Mouse (Mus musculus): ENCODE results near the gene Olfr281.
"Not testable (repeated sequence)": the region's sequence is repeated elsewhere in the genome, so short reads cannot be mapped to it uniquely, and the experiment has no call there.

Gene Olfr281

DNA sequence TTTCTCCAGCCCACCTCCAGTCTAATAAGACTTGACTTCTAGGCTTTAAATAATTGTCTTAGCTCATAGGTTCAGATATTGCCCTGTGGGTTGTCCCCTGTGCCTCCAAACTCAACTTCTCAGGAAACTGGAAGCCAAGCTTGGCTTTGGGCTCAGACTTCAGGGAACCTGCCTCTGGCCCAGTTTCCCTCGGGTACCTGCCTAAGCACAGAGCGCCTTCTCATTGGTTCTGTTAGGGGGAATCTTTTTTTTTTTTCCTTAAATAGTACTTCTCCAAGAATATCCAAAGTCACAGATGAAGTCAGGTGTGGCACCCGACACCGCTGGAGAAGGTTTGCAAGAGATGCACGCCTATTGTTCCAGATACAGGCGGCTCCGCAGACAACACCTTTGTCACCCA lies at the start of gene Olfr281:
Gene Olfr281, plus strand, starts transcription at position 301 of the 400 bp plus-strand sequence.
- DNase-seq (ENCODE audit: low spot score in 2 of 2), result no peak

DNA sequence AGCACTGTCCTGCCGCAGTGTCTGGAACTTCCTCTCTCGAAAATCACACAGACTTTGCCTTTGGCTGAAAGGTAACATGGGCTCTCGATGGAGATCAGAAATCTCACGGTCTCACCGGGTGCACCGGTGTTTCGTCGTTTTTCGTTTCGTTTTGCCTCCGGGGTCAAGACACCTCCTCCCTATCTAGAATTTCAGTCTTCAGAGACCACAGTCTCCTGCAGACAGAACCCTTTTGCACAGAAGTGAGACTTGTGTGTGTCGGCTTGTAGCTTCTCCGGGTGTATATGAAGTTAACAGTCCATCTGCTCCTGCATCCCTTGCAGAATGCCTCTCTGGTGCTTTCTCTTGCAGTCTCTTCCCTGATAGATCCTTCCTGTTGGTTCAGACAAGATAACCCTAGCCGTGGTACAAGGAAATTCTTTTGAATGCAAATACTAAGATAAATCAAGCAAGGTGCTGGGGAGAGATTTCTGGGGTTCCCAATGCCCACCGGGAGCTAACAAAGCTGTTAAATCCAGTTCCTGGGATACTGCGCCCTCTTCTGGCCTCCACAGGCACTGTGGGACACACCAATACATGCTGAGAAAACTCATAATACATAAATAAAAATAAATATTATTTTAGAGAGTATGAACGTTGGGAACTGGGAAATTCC lies 43.9 kb upstream of the Olfr281 start:
- DNase-seq (ENCODE audit: low spot score in 2 of 2), result no peak

DNA sequence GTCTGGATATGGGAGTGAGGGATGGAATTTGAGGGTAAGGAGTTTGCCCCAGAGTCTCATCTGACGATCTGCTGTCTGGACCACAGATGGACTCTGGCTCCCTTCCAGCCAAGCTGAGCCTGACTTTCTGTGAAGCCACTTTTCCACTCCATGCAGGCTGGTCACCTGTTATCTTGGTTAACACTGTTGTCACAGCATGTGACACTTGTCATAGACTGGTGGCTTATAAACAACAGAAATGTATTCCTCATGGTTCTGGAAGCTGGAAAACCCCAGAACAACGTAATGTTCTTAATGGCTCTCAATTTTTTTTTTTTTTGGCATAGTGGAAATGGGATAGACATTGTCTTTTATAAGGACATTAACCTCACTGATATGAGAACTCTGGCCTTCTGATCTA lies 42.8 kb upstream of the Olfr281 start:
- no peak for DNase-seq (ENCODE audit: low spot score in 2 of 2)

DNA sequence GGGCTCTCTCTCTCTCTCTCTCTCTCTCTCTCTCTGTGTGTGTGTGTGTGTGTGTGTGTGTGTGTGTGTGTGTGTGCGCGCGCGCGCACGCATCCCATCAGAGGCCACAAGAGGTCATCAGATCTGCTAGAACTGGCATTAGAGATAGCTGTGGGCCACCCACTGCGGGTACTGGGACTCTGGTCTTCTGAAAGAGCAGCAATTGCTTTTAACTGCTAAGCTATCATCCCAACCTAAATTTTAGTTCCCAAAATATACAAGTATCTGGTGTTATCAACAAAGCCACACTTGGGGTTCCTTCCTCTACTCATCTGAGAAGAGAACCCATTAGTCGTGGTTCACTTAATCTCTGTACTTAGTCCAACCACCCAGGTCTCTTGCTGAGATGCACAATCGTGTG lies 42.1 kb upstream of the Olfr281 start:
- no peak for DNase-seq (ENCODE audit: low spot score in 2 of 2)

DNA sequence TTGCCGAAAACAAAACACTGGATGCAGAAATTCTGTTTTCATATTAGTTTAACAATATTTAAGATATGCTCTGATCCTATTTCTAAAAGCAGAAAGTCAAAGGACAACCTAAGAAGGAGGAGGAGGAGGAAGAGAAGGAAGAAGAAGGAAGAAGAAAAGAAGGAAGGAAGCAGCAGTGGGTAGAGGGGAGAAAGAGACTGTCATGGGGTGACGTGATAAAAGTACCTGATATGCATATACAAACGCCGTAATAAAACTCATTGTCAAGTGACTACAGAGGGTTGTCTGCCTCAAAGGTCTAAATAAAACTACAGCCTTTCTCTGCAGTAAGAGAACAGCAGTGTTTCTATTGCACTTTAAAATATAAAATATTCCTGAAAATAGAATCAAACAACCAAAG lies 36.4 kb upstream of the Olfr281 start:
- no peak for DNase-seq (ENCODE audit: low spot score in 2 of 2)

DNA sequence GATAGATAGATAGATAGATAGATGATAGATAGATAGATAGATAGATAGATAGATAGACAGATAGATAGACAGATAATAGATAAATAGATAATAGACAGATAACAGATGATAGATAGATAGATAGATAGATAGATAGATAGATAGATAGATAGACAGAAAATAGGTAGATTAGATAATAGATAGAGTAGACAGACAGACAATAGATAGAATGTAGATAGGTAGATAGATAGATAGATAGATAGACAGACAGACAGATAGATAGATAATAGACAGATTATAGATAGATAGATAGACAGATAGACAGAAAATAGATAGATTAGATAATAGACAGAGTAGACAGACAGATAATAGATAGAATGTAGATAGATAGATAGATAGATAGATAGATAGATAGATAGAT lies 35.6 kb upstream of the Olfr281 start:
- not testable (repeated sequence) for DNase-seq (ENCODE audit: low spot score in 2 of 2)

DNA sequence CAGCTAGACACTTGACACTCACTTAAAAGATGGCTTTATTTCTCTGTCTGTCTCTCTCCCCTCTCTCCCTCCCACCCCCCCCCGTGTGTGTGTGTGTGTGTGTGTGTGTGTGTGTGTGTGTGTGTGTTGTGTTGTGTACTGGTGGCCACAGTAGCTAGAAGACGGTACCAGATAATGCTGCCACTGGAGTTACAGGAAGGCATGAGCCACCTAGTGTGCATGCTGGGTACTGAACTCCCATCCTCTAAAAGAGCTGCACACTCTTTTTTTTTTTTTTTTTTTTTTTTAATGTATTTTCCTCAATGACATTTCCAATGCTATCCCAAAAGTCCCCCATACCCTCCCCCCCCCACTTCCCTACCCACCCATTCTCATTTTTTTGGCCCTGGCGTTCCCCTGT lies 35.1 kb upstream of the Olfr281 start:
- not testable (repeated sequence) for DNase-seq (ENCODE audit: low spot score in 2 of 2)

DNA sequence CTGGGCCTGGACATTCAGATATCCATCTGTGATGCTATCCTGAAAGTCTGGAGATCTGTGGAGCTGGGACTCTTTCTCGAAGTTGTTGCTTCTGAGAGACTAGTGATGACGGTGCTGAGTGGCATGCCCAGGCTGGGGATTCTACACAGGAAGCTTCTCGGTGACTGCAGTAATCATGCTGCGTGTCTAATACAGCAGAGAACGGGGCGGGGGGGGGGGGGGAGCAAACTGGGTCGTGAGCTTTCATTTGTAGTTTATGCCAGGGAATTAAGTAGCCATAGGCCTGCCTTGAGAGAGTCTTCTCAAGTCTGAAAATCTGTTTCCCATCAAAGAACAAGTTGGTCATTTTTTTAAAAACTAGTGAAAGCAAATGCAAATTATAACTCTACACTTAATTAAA lies 34.3 kb upstream of the Olfr281 start:
- DNase-seq (ENCODE audit: low spot score in 2 of 2), result no peak

DNA sequence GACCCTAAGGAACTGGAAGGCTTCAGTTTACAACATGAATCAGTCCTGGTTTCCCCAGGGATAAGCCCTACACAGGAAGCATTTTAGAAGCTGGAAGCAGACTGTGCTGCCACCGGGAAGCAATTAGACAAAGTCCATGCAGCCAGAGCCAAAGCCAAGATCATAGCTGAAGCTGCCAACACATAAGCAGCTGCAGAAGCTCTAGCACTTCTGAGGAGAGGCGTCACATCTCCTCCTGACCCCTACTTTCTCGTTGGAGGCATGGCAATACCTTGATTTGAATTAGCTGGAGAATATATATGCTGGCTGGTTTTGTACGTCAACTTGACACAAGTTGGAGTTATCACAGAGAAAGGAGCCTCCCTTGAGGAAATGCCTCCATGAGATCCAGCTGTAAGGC lies 31.5 kb upstream of the Olfr281 start:
- no peak for DNase-seq (ENCODE audit: low spot score in 2 of 2)

DNA sequence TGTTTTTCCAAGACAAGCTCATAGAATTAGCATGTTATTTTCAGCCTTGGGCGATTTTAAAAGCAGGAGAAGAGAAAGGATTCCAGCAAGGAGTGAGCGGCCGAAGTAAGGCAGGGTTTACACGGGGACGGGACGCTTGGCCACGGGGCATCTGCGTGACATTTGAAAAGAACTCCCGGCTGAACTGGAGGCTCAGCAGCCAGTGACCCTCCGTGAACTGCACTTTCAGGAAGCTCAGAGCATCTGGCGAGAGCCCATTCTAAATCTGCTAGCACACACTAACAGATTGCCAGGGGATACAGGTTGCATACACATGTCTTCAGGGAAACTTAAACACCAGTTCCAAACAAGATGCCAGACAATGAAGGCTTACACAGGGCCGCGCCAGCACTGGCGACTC lies 28.1 kb upstream of the Olfr281 start:
- no peak for DNase-seq (ENCODE audit: low spot score in 2 of 2)

DNA sequence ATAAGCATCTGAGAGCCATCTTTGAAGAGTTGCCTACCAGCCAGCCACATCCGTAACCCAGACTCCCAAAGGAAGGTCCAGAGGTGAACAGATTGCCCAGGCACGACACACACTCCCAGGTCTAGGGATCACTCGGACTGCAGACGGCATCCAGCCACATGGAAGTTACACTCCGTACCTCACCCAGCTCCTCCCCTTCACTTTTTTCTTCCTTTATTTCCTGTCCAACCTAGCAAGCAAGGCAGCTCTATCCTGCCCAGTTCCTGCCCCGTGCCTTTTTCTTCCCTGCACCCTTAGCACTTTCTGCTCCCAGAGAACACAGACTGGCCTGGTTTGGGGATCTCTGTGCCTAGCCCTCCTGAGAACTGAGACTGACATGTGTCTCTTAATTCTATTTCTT lies 27.6 kb upstream of the Olfr281 start:
- DNase-seq (ENCODE audit: low spot score in 2 of 2), result no peak

DNA sequence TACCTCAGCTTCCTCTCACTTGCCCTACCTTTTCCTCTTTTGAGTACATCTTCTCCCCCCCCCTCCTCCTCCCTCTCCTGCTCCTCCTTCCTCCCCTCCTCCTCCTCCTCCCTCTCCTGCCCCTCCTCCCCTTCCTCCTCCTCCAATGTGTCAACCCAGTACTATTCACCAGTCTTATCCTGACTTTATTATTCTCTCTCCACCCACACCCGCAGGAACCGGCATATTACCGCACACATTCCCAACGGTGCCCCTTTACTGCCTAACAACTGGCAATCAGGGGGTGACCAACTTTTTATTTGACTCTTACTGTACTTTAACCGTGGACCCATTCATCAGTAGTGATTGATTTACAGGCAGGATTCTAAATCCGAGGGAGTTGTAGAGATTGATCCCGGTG lies 27.2 kb upstream of the Olfr281 start:
- DNase-seq (ENCODE audit: low spot score in 2 of 2), result no peak

DNA sequence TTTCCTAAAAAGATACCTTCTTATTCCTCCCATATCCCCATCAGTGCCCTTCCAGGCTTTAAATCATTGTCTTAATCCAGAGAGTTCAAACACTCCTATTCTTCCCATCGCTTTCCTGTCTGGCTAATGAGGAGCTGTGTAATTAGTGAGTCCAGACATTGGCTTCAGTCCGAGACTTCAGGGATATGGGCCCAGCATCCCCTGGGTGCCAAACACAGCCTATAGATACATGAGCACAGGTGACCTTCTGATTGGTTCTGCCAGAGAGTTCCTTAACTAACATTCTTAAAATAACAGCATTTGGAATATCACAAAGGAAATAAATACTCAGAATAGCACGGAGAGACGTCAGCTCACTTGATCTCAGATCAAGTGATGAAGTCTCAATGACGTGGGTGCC lies 21.5 kb upstream of the Olfr281 start, which contains the start of gene Olfr282:
Gene Olfr282, plus strand, starts transcription at position 301 of the 400 bp plus-strand sequence.
- DNase-seq (ENCODE audit: low spot score in 2 of 2), result not testable (repeated sequence)

DNA sequence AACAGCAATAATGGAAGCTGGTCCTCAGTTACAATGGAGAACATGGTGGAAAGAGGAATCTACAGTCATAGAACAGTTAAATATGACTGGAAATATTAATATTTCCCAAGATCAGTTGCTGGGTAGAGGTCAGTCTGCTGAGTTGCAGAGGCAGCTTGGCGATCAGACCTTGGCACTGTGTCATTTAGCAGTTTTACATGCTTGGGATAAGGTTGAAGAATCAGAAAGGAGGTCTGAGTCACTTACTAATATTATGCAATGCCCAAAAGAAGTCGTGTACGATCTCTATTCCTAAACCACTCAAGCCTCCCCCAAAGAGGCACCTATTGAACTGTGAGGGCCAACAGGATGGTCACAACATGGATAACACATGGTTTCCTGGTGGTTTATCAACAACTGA lies 7.8 kb upstream of the Olfr281 start:
- no peak for DNase-seq (ENCODE audit: low spot score in 2 of 2)

DNA sequence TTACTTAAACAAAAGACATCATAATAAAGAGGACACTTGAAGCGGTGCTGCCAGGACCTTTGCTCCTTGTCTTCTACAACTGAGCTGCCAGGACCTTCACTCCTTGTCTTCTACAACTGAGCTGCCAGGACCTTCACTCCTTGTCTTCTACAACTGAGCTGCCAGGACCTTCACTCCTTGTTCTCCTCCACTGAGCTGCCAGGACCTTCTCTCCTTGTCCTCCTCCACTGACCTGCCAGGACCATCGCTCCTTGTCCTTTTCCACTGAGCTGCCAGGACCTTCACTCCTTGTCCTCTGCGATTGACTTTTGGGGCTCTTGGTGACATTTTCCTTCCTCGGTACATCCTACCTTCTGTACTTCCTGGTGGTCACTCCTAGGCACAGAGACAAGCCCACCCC lies 3.9 kb upstream of the Olfr281 start:
- no peak for DNase-seq (ENCODE audit: low spot score in 2 of 2)

DNA sequence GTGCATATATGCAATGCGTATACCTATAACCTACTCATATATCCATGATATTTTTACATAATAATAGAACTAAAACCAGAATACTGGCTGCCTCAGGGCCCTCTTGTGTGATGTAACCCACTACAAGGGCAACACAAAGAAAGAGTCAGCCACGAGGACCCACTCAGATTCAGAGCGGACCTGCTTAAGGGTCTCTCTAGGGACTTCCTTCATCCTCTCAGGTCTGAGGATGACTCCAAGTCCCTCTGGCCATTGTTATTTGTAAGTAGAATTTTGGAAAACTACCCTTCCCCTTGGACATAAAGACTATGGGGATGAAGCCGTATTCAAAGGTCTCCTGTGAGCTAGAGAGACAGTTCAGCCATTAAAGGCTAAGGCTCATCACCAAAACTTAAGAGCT lies 17.2 kb downstream of the Olfr281 start, which contains the start of gene OR5BS1P:
Gene OR5BS1P, plus strand, starts transcription at position 301 of the 400 bp plus-strand sequence.
- DNase-seq (ENCODE audit: low spot score in 2 of 2), result no peak

DNA sequence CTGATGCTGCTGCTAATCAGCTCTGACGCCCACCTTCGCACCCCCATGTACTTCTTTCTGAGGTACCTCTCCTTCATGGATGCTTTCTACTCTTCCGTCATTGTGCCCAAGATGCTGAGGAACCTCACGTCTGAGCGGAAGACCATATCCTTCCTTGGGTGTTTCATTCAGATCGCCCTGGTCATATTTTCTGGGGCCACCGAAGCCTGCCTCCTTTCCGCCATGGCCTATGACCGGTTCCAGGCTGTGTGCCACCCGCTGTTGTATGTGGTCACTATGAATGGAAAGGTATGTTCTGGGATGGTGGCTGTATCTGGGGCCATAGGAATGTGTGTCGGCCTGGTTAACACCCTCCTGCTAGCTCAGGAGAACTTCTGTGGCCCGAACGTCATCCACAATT lies 19.2 kb downstream of the Olfr281 start:
- DNase-seq (ENCODE audit: low spot score in 2 of 2), result no peak

DNA sequence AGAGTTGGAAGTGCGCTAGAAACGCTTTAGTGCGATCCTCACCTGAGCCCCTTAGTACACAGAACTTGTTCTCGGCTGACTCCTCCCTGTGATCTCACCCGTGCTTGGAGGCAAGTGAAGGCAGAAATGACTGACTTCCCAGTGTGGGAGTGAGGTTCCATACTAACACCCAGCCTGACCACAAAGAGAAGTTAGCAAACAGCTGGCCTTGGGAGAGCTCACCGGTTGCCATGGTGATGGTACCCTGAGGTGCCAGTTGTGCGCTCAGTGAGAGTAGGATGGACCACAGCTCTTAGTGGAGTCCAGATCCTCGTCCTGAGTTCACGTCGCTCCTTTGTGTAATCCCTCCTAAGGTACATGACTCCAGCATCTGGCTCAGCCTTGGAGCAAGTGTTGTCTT lies 22.6 kb downstream of the Olfr281 start:
- no peak for DNase-seq (ENCODE audit: low spot score in 2 of 2)

DNA sequence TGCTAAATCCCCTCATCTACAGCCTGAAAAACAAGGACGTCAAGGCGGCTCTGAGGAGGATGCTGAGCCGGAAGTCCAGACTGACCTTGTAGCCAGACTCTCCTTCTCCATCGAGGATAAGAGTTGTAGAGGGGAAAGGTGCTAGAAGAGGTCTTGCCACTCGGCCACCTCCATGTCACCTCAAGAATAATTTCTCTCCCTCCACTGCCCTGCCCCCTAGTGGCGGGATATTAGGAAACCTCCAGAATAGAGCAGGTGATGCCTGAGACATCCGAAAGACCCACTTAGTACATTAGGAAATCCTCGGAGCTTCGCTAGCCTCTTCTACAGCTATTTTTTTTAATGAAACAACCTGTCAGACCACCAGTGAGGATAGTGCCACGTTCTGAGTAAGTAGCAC lies 23.0 kb downstream of the Olfr281 start:
- DNase-seq (ENCODE audit: low spot score in 2 of 2), result no peak

DNA sequence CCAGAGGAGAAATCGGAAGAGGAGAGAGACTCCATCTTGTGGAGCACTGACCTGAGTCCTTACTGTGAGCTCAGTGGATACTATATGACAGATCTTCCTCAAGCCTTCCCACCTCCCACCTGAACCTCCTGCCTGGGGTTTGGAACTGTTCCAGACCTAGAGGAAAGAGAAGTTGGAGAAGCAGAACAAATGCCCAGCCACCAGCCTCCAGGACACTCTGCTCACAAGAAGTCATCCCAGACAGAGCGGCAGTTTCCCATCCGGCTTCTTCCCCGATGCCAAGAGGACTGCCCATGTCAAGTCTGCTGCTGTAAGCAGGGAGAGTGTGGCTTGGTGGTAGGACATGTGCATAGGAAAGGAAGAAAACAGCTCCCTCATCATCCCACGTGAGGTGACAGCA lies 23.9 kb downstream of the Olfr281 start:
- DNase-seq (ENCODE audit: low spot score in 2 of 2), result no peak

DNA sequence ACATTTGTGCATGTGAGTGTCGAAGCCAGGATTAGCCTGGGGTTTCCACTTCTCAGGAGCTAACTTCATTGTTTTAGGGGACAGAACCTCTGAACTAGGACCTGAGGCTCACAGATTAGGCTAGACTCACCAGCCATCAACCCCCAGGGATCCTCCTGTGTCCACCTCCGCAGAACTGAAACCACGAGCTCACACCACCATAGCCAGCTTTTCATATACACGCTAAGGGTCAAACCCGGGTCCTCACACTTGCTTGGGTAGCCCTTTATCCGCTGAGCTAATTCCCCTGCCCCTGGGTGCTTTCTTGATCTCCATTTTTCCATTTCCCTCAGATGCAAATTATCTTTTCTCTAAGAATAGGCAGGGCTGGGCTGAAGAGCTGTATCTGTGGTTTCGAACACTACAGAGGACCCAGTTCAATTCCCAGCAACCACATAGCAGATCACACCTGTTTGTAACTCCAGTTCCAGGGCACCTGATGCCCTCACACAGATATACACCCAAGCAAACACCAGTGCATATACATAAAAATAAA lies 27.2 kb downstream of the Olfr281 start:
- DNase-seq (ENCODE audit: low spot score in 2 of 2), result no peak

DNA sequence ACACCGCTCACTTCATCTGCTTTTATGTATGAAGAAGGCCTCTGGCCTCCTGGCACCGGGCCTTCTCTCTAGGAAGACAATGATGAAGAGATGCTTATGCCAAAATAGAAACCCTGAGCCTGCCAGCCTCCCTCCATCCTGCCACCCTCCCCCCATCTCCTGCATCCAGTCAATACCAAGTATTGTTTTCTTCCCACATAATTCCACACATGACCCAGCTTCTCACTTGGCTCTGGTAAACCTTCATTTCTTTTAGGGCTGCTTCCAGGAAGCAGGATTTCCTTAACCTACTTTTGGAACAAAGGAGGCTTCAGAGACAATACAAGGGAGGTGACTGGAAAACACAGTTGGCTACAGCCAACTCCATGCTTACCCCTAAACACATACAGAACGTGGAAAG lies 30.3 kb downstream of the Olfr281 start, which contains the start of gene Lalba:
Gene Lalba, minus strand, starts transcription at position 21 of the 400 bp plus-strand sequence.
- no peak for DNase-seq (ENCODE audit: low spot score in 2 of 2)
